Mouse (Mus musculus): ENCODE data around the gene Gm884. TPM values are rescaled to one million over a fixed set of nuclear protein-coding genes. Genes with fewer than 3 reads are reported as not detected.

The Gm884 gene
- polyA plus RNA-seq (2015; fragmentation: Nextera tagmentation; extraction: Ambion mirVana), result not detected in 2 replicates

GRCm38 (mm10) chr11:103621040-103621439 lies at the start of gene Gm884:
Gene Gm884 (minus strand): TSS chr11:103621140.
- no peak for DNase-seq (ENCODE audit: low spot score)
- Histone ChIP-seq H3K9ac (replicated peaks; ENCODE audit: low read depth) (no peak within 1 kb of the TSS), H3K4me1 (ENCODE audit: insufficient read depth, low read depth, low read length) (no peaks in the 10 kb centered on the region), H3K36me3 (ENCODE audit: insufficient read depth, low read length) (no peaks in the 10 kb centered on the region), H3K9me3 (ENCODE audit: low read length) (no peaks in the 10 kb centered on the region), H3K4me3 (ENCODE audit: low read depth, low read length) (no peak within 1 kb of the TSS), H3K27ac (ENCODE audit: low read length) (no peak within 1 kb of the TSS), H3K27me3 (replicated peaks; ENCODE audit: insufficient read depth, low read length) (no peaks in the 10 kb centered on the region), H3K4me2 (replicated peaks; ENCODE audit: low read depth, low read length) (no peak within 1 kb of the TSS)
- TF ChIP-seq CTCF (IDR thresholded peaks at IDR 0.05) (no peak), EP300 (IDR thresholded peaks at IDR 0.05) (no peak)
- WGBS, result 75% methylated on average over 9 of the region's 9 CpGs
- no peak for ATAC-seq

GRCm38 (mm10) chr11:103666907-103667426 lies 46.0 kb upstream of the Gm884 start:
- Histone ChIP-seq H3K27ac (ENCODE audit: low read length) (no peak overlapping the region), H3K4me2 (replicated peaks; ENCODE audit: low read depth, low read length) (no peak overlapping the region), H3K9me3 (ENCODE audit: low read length) (no peaks in the 10 kb centered on the region), H3K27me3 (replicated peaks; ENCODE audit: insufficient read depth, low read length) (no peaks in the 10 kb centered on the region), H3K9ac (replicated peaks; ENCODE audit: low read depth) (no peak overlapping the region), H3K4me1 (ENCODE audit: insufficient read depth, low read depth, low read length) (no peaks in the 10 kb centered on the region), H3K36me3 (ENCODE audit: insufficient read depth, low read length) (no peaks in the 10 kb centered on the region), H3K4me3 (ENCODE audit: low read depth, low read length) (no peak overlapping the region)
- ATAC-seq (no peak), DNase-seq (ENCODE audit: low spot score) (no peak)
- no peak for TF ChIP-seq CTCF (IDR thresholded peaks at IDR 0.05)
- 66% methylated on average over 13 of the region's 13 CpGs for WGBS

- no peak overlapping the region for H3K4me3 ChIP-seq (ENCODE audit: low read depth, low read length)
- no peak overlapping the region for H3K4me2 ChIP-seq (replicated peaks; ENCODE audit: low read depth, low read length)
- no peak for TF ChIP-seq EP300 (IDR thresholded peaks at IDR 0.05)
- no peak for TF ChIP-seq CTCF (IDR thresholded peaks at IDR 0.05)
- no peaks in the 10 kb centered on the region for H3K4me1 ChIP-seq (ENCODE audit: insufficient read depth, low read depth, low read length)
- H3K36me3 ChIP-seq (ENCODE audit: insufficient read depth, low read length), result no peaks in the 10 kb centered on the region
- H3K27me3 ChIP-seq (replicated peaks; ENCODE audit: insufficient read depth, low read length), result no peaks in the 10 kb centered on the region
- no peak overlapping the region for H3K27ac ChIP-seq (ENCODE audit: low read length)
- no peak overlapping the region for H3K9ac ChIP-seq (replicated peaks; ENCODE audit: low read depth)
- 43% methylated on average over 10 of the region's 10 CpGs for WGBS
- ATAC-seq (no peak), DNase-seq (ENCODE audit: low spot score) (no peak)
- no peaks in the 10 kb centered on the region for H3K9me3 ChIP-seq (ENCODE audit: low read length)
Measured at GRCm38 (mm10) chr11:103666181-103666906, 45.4 kb upstream of the Gm884 start.

GRCm38 (mm10) chr11:103665695-103666094 lies 44.8 kb upstream of the Gm884 start:
- Histone ChIP-seq H3K9me3 (ENCODE audit: low read length) (no peaks in the 10 kb centered on the region), H3K27ac (ENCODE audit: low read length) (no peak overlapping the region), H3K9ac (replicated peaks; ENCODE audit: low read depth) (no peak overlapping the region), H3K4me2 (replicated peaks; ENCODE audit: low read depth, low read length) (no peak overlapping the region), H3K27me3 (replicated peaks; ENCODE audit: insufficient read depth, low read length) (no peaks in the 10 kb centered on the region), H3K4me1 (ENCODE audit: insufficient read depth, low read depth, low read length) (no peaks in the 10 kb centered on the region), H3K36me3 (ENCODE audit: insufficient read depth, low read length) (no peaks in the 10 kb centered on the region), H3K4me3 (ENCODE audit: low read depth, low read length) (no peak overlapping the region)
- no peak for ATAC-seq
- TF ChIP-seq CTCF (IDR thresholded peaks at IDR 0.05) (no peak), EP300 (IDR thresholded peaks at IDR 0.05) (no peak)
- DNase-seq (ENCODE audit: low spot score), result no peak
- WGBS, result 73% methylated on average over 1 of the region's 1 CpGs

GRCm38 (mm10) chr11:103663119-103663518 lies 42.2 kb upstream of the Gm884 start:
- H3K27ac ChIP-seq (ENCODE audit: low read length), result no peak overlapping the region
- 79% methylated on average over 8 of the region's 8 CpGs for WGBS
- H3K9ac ChIP-seq (replicated peaks; ENCODE audit: low read depth), result no peak overlapping the region
- H3K4me1 ChIP-seq (ENCODE audit: insufficient read depth, low read depth, low read length), result no peaks in the 10 kb centered on the region
- no peaks in the 10 kb centered on the region for H3K36me3 ChIP-seq (ENCODE audit: insufficient read depth, low read length)
- DNase-seq (ENCODE audit: low spot score) (no peak), ATAC-seq (no peak)
- no peaks in the 10 kb centered on the region for H3K9me3 ChIP-seq (ENCODE audit: low read length)
- H3K4me3 ChIP-seq (ENCODE audit: low read depth, low read length), result no peak overlapping the region
- TF ChIP-seq EP300 (IDR thresholded peaks at IDR 0.05) (no peak), CTCF (IDR thresholded peaks at IDR 0.05) (no peak)
- no peaks in the 10 kb centered on the region for H3K27me3 ChIP-seq (replicated peaks; ENCODE audit: insufficient read depth, low read length)
- no peak overlapping the region for H3K4me2 ChIP-seq (replicated peaks; ENCODE audit: low read depth, low read length)

GRCm38 (mm10) chr11:103662546-103662945 lies 41.6 kb upstream of the Gm884 start:
- WGBS, result 64% methylated on average over 5 of the region's 5 CpGs
- DNase-seq (ENCODE audit: low spot score), result no peak
- no peak overlapping the region for H3K4me2 ChIP-seq (replicated peaks; ENCODE audit: low read depth, low read length)
- no peaks in the 10 kb centered on the region for H3K9me3 ChIP-seq (ENCODE audit: low read length)
- H3K4me3 ChIP-seq (ENCODE audit: low read depth, low read length), result no peak overlapping the region
- no peak overlapping the region for H3K9ac ChIP-seq (replicated peaks; ENCODE audit: low read depth)
- no peak overlapping the region for H3K27ac ChIP-seq (ENCODE audit: low read length)
- ATAC-seq, result no peak
- H3K4me1 ChIP-seq (ENCODE audit: insufficient read depth, low read depth, low read length), result no peaks in the 10 kb centered on the region
- H3K27me3 ChIP-seq (replicated peaks; ENCODE audit: insufficient read depth, low read length), result no peaks in the 10 kb centered on the region
- TF ChIP-seq CTCF (IDR thresholded peaks at IDR 0.05) (no peak), EP300 (IDR thresholded peaks at IDR 0.05) (no peak)
- H3K36me3 ChIP-seq (ENCODE audit: insufficient read depth, low read length), result no peaks in the 10 kb centered on the region

All from lung, postnatal 0 days (tissue).